Mouse (Mus musculus) CH12.LX (cell line): ENCODE measurements at regions not wholly inside any gene's neighbourhood (a gene's known extent, or its start where the extent isn't known, plus 50 kb on each side); places are given as distances from the start of the nearest gene placed in this dataset.

Experiments used
- DNase-seq: peaks from one replicate; pipeline ENCODE4 v3.0.0-alpha.2; 2013; ENCODE audit errors: extremely low read depth
- H3K27ac ChIP-seq: 2 replicates; pipeline ENCODE4 v1.5.1; 2012; ENCODE audit warnings: low read depth, mild to moderate bottlenecking, control low read depth, moderate library complexity; ENCODE audit not compliant: insufficient read depth
- H3K27me3 ChIP-seq: replicated peaks from 2 replicates; pipeline ENCODE3; 2012; ENCODE audit warnings: inconsistent platforms
- H3K36me3 ChIP-seq, 2 experiments: replicated peaks in 1 of 2; 2 replicates each; pipeline versions ENCODE3 to v1.6.1; 2012; ENCODE audit warnings: inconsistent platforms in 1 of 2, low read length in 1 of 2, mild to moderate bottlenecking in 1 of 2, mixed read lengths in 1 of 2, moderate library complexity in 1 of 2; ENCODE audit not compliant: control insufficient read depth in 1 of 2, insufficient read depth in 1 of 2
- H3K4me1 ChIP-seq, 2 experiments: 2 replicates each; pipeline ENCODE4 v1.6.1; 2012; ENCODE audit warnings: inconsistent platforms in 1 of 2, moderate library complexity in 1 of 2; ENCODE audit not compliant: insufficient read depth in 2 of 2, control insufficient read depth in 1 of 2
- H3K4me2 ChIP-seq: 2 replicates; pipeline ENCODE4 v1.6.1; 2012; ENCODE audit warnings: low read depth, mild to moderate bottlenecking, control low read depth; ENCODE audit not compliant: poor library complexity, insufficient read depth, severe bottlenecking
- H3K4me3 ChIP-seq, 3 experiments: fragments of 150-350 bp in 1 of 3; sonication (generic) in 1 of 3; replicated peaks in 1 of 3; 2 replicates each; pipeline versions ENCODE3 to v1.5.1; 2011 to 2012; ENCODE audit warnings: low read depth in 2 of 3, low read length in 2 of 3, mild to moderate bottlenecking in 2 of 3, moderate library complexity in 2 of 3, control low read depth in 1 of 3, improper control_type of control experiment in 1 of 3, inconsistent platforms in 1 of 3, mixed read lengths in 1 of 3; ENCODE audit not compliant: poor library complexity in 1 of 3
- H3K79me2 ChIP-seq: replicated peaks from 2 replicates; pipeline ENCODE4 v1.6.1; 2012; ENCODE audit warnings: mild to moderate bottlenecking, moderate library complexity; ENCODE audit not compliant: control insufficient read depth, poor library complexity, insufficient read depth, severe bottlenecking; ENCODE audit errors: extremely low read depth
- H3K9ac ChIP-seq: 2 replicates; pipeline ENCODE4 v1.6.1; 2012; ENCODE audit warnings: low read depth, mild to moderate bottlenecking, control low read depth, moderate library complexity; ENCODE audit not compliant: insufficient read depth
- H3K9me3 ChIP-seq: replicated peaks from 2 replicates; pipeline ENCODE3; 2012; ENCODE audit warnings: low read length, inconsistent platforms, mixed read lengths
- CHD2 ChIP-seq: IDR thresholded peaks from 2 replicates; pipeline ENCODE4 v1.6.1; 2011; ENCODE audit warnings: low read length, improper control_type of control experiment
- CTCF ChIP-seq, 2 experiments: IDR thresholded peaks in 1 of 2; conservative IDR thresholded peaks in 1 of 2; 2 replicates each; pipeline ENCODE4 v1.5.1; 2011 to 2012; ENCODE audit warnings: low read depth in 2 of 2, low read length in 2 of 2, improper control_type of control experiment in 1 of 2, inconsistent platforms in 1 of 2, mild to moderate bottlenecking in 1 of 2, moderate library complexity in 1 of 2
- E2F4 ChIP-seq: IDR thresholded peaks from 2 replicates; pipeline ENCODE4 v1.6.1; 2011; ENCODE audit warnings: low read depth, low read length, improper control_type of control experiment; ENCODE audit not compliant: insufficient replicate concordance
- ELF1 ChIP-seq: IDR thresholded peaks from 2 replicates; pipeline ENCODE4 v1.6.1; 2014; ENCODE audit warnings: low read depth, mild to moderate bottlenecking, inconsistent platforms, low read length, improper control_type of control experiment
- EP300 ChIP-seq: IDR thresholded peaks from 2 replicates; pipeline ENCODE4 v1.6.1; 2011; ENCODE audit warnings: low read length, improper control_type of control experiment
- ETS1 ChIP-seq: conservative IDR thresholded peaks from 2 replicates; pipeline ENCODE4 v1.6.1; 2012; ENCODE audit warnings: low read depth, mild to moderate bottlenecking, inconsistent platforms, low read length, improper control_type of control experiment, moderate library complexity
- HCFC1 ChIP-seq: IDR thresholded peaks from 2 replicates; pipeline ENCODE4 v1.6.1; 2012; ENCODE audit warnings: low read depth, mild to moderate bottlenecking, inconsistent platforms, low read length, improper control_type of control experiment
- JUN ChIP-seq: IDR thresholded peaks from 2 replicates; pipeline ENCODE4 v1.6.1; 2011; ENCODE audit warnings: low read depth, mild to moderate bottlenecking, low read length, improper control_type of control experiment, moderate library complexity; ENCODE audit not compliant: insufficient read depth
- JUND ChIP-seq: conservative IDR thresholded peaks from 2 replicates; pipeline ENCODE4 v1.6.1; 2011; ENCODE audit warnings: low read depth, low read length, improper control_type of control experiment
- KAT2A ChIP-seq: IDR thresholded peaks from 2 replicates; pipeline ENCODE4 v1.6.1; 2012; ENCODE audit warnings: low read length, improper control_type of control experiment, inconsistent platforms; ENCODE audit not compliant: insufficient replicate concordance
- MAX ChIP-seq: IDR thresholded peaks from 2 replicates; pipeline ENCODE4 v1.6.1; 2011; ENCODE audit warnings: low read length, improper control_type of control experiment
- MXI1 ChIP-seq: IDR thresholded peaks from 2 replicates; pipeline ENCODE4 v1.6.1; 2011; ENCODE audit warnings: mild to moderate bottlenecking, low read depth, low read length, improper control_type of control experiment
- MYC ChIP-seq: IDR thresholded peaks from 2 replicates; pipeline ENCODE4 v1.6.1; 2011; ENCODE audit warnings: low read depth, mild to moderate bottlenecking, improper control_type of control experiment, low read length
- NELFE ChIP-seq: IDR thresholded peaks from 2 replicates; pipeline ENCODE4 v1.6.1; 2011; ENCODE audit warnings: low read depth, low read length, improper control_type of control experiment
- NRF1 ChIP-seq: IDR thresholded peaks from 2 replicates; pipeline ENCODE4 v1.6.1; 2014; ENCODE audit warnings: low read depth, mild to moderate bottlenecking, inconsistent platforms, low read length, improper control_type of control experiment, moderate library complexity
- TCF12 ChIP-seq: IDR thresholded peaks from 2 replicates; pipeline ENCODE4 v1.6.1; 2014; ENCODE audit warnings: low read depth, mild to moderate bottlenecking, inconsistent platforms, low read length, improper control_type of control experiment
- USF1 ChIP-seq: IDR thresholded peaks from 2 replicates; pipeline ENCODE4 v1.6.1; 2014; ENCODE audit warnings: low read depth, mild to moderate bottlenecking, inconsistent platforms, low read length, improper control_type of control experiment
- USF2 ChIP-seq: conservative IDR thresholded peaks from 2 replicates; pipeline ENCODE4 v1.6.1; 2011; ENCODE audit warnings: low read depth, low read length, improper control_type of control experiment
- ZKSCAN1 ChIP-seq: IDR thresholded peaks from 2 replicates; pipeline ENCODE4 v1.6.1; 2012; ENCODE audit warnings: low read depth, inconsistent platforms, low read length, improper control_type of control experiment, borderline replicate concordance
- ZMIZ1 ChIP-seq: IDR thresholded peaks from 2 replicates; pipeline ENCODE4 v1.6.1; 2012; ENCODE audit warnings: low read depth, mild to moderate bottlenecking, inconsistent platforms, low read length, improper control_type of control experiment
- dilution Hi-C: fragments of 300-500 bp; cut with MboI; formaldehyde crosslinking; loops from 2 replicates; pipeline ENCODE4 v1.14.3; 2020; ENCODE audit warnings: low sequenced_read_pairs; ENCODE audit not compliant: extremely low pct_unique_long_range_greater_than_20kb, extremely low pct_ligation_motif_present
- in situ Hi-C: fragments of 300-500 bp; cut with MboI; formaldehyde crosslinking; loops from 3 replicates; pipeline ENCODE4 v1.14.3; 2019; ENCODE audit warnings: low sequenced_read_pairs, low pct_ligation_motif_present, low pct_unique_long_range_greater_than_20kb, mixed read lengths

GRCm38 (mm10) chr6:140934286-140934685 lies 205.2 kb downstream of the Gm11077 start:
- DNase-seq: no peak
- no peaks in the 10 kb centered on the region for H3K36me3 ChIP-seq
- H3K27me3 ChIP-seq: no peaks in the 10 kb centered on the region
- no peak overlapping the region for H3K9ac ChIP-seq
- no peak overlapping the region for H3K4me3 ChIP-seq
- no peak overlapping the region for H3K4me2 ChIP-seq
- no peaks in the 10 kb centered on the region for H3K9me3 ChIP-seq
- no peaks in the 10 kb centered on the region for H3K79me2 ChIP-seq
- dilution Hi-C loops: no loop called here
- TF ChIP-seq KAT2A: no peak
- no peak for TF ChIP-seq ETS1
- TF ChIP-seq NELFE: no peak
- TF ChIP-seq MXI1: no peak
- no peak for TF ChIP-seq TCF12
- TF ChIP-seq ELF1: no peak
- TF ChIP-seq CHD2: no peak
- no peak for TF ChIP-seq ZMIZ1
- no peak for TF ChIP-seq NRF1
- TF ChIP-seq USF1: no peak
- no peak for TF ChIP-seq ZKSCAN1
- TF ChIP-seq CTCF (conservative IDR thresholded peaks at IDR 0.05 in 1 of 2, IDR thresholded peaks at IDR 0.05 in 1 of 2; ENCODE audit: low read depth in 2 of 2, low read length in 2 of 2): no peak
- TF ChIP-seq USF2: no peak
- no peak for TF ChIP-seq E2F4
- TF ChIP-seq MAX: no peak
- TF ChIP-seq JUN: no peak
- H3K4me1 ChIP-seq: no peaks in the 10 kb centered on the region
- H3K27ac ChIP-seq: no peak overlapping the region
- in situ Hi-C loops: no loop called here

GRCm38 (mm10) chr6:140938025-140938424 lies 208.9 kb downstream of the Gm11077 start:
- Histone ChIP-seq H3K9me3 (no peaks in the 10 kb centered on the region), H3K9ac (no peak overlapping the region), H3K4me2 (no peak overlapping the region), H3K36me3 (no peaks in the 10 kb centered on the region), H3K27me3 (no peaks in the 10 kb centered on the region), H3K27ac (no peak overlapping the region), H3K4me3 (no peak overlapping the region), H3K79me2 (no peaks in the 10 kb centered on the region), H3K4me1 (no peaks in the 10 kb centered on the region)
- in situ Hi-C loops: no loop called here
- no peak for DNase-seq
- TF ChIP-seq EP300 (no peak), USF2 (no peak), ELF1 (no peak), HCFC1 (no peak), ETS1 (no peak), E2F4 (no peak), ZMIZ1 (no peak), MXI1 (no peak), MAX (no peak), MYC (no peak), JUND (no peak)
- dilution Hi-C loops: no loop called here
